Mouse (Mus musculus) kidney, postnatal 0 days (tissue): ENCODE measurements at regions not wholly inside any gene's neighbourhood (a gene's known extent, or its start where the extent isn't known, plus 50 kb on each side); places are given as distances from the start of the nearest gene placed in this dataset.

Experiments
- ATAC-seq: fragments of 200-750 bp; cut with Nextera tagmentation; replicated peaks from 2 replicates; pipeline ENCODE4 v1.8.0; 2017; ENCODE audit warnings: low read depth, moderate number of reproducible peaks, moderate TSS enrichment, moderate library complexity; ENCODE audit not compliant: low FRiP score
- DNase-seq: peaks from one replicate; pipeline ENCODE4 v3.0.0-alpha.2; 2016; ENCODE audit warnings: low spot score
- H3K27ac ChIP-seq: fragments of 300-500 bp; sonication (generic); 2 replicates; pipeline ENCODE4 v1.5.1; 2014; ENCODE audit warnings: mild to moderate bottlenecking
- H3K27me3 ChIP-seq: fragments of 300-500 bp; sonication (generic); 2 replicates; pipeline ENCODE4 v1.6.1; 2014; ENCODE audit warnings: low read length, mixed read lengths; ENCODE audit not compliant: insufficient read depth
- H3K36me3 ChIP-seq: fragments of 300-500 bp; sonication (generic); 2 replicates; pipeline ENCODE4 v1.6.1; 2014; ENCODE audit warnings: low read length, mixed read lengths; ENCODE audit not compliant: insufficient read depth
- H3K4me1 ChIP-seq: fragments of 300-500 bp; sonication (generic); replicated peaks from 2 replicates; pipeline ENCODE4 v1.6.1; 2014; ENCODE audit warnings: antibody characterized with exemption, low read length, mixed read lengths; ENCODE audit not compliant: insufficient read depth
- H3K4me2 ChIP-seq: fragments of 300-500 bp; sonication (generic); 2 replicates; pipeline ENCODE4 v1.6.1; 2014; ENCODE audit warnings: mild to moderate bottlenecking, low read length, moderate library complexity, mixed read lengths
- H3K4me3 ChIP-seq: fragments of 300-500 bp; sonication (generic); replicated peaks from 2 replicates; pipeline ENCODE4 v1.5.1; 2014; ENCODE audit warnings: low read depth, low read length
- H3K9ac ChIP-seq: fragments of 300-500 bp; sonication (generic); 2 replicates; pipeline ENCODE4 v1.6.1; 2014; ENCODE audit warnings: low read depth, low read length
- H3K9me3 ChIP-seq: fragments of 300-500 bp; sonication (generic); replicated peaks from 2 replicates; pipeline ENCODE4 v1.6.1; 2016; ENCODE audit warnings: low read length, inconsistent platforms, mixed read lengths
- CTCF ChIP-seq: IDR thresholded peaks from 2 replicates; pipeline ENCODE4 v1.5.1; 2016; ENCODE audit warnings: antibody characterized with exemption, low read depth, mild to moderate bottlenecking, moderate library complexity
- WGBS: fragments of 180-500 bp; shearing (Covaris S2); extraction: QIAGEN DNeasy Blood & Tissue Kit; methylation state at CpG from one replicate; pipeline ENCODE4 v1.1.7; 2014; 5-methylcytosine and 5-hydroxymethylcytosine counted together

- no peaks in the 10 kb centered on the region for H3K36me3 ChIP-seq
- no peaks in the 10 kb centered on the region for H3K27me3 ChIP-seq
- no peak for TF ChIP-seq CTCF
- no peak for ATAC-seq
- no peaks in the 10 kb centered on the region for H3K4me1 ChIP-seq
- 59% methylated on average over 6 of the region's 6 CpGs for WGBS
- H3K4me2 ChIP-seq, result no peak overlapping the region
- no peaks in the 10 kb centered on the region for H3K9me3 ChIP-seq
- no peak for DNase-seq
- H3K4me3 ChIP-seq, result no peak overlapping the region
- no peak overlapping the region for H3K9ac ChIP-seq
- H3K27ac ChIP-seq, result no peak overlapping the region
These were observed 399.8 kb upstream of the Dcn start for GRCm38 (mm10) chr10:97079575-97079974.

- H3K4me1 ChIP-seq, result no peaks in the 10 kb centered on the region
- no peak overlapping the region for H3K9ac ChIP-seq
- H3K36me3 ChIP-seq, result no peaks in the 10 kb centered on the region
- no peaks in the 10 kb centered on the region for H3K9me3 ChIP-seq
- H3K4me2 ChIP-seq, result no peak overlapping the region
- no peak overlapping the region for H3K4me3 ChIP-seq
- WGBS, result 62% methylated on average over 5 of the region's 5 CpGs
- ATAC-seq (no peak), DNase-seq (no peak)
- no peak overlapping the region for H3K27ac ChIP-seq
- TF ChIP-seq CTCF, result no peak
- H3K27me3 ChIP-seq, result no peaks in the 10 kb centered on the region
These were observed 392.1 kb upstream of the Dcn start for GRCm38 (mm10) chr10:97087286-97087685.

DNA sequence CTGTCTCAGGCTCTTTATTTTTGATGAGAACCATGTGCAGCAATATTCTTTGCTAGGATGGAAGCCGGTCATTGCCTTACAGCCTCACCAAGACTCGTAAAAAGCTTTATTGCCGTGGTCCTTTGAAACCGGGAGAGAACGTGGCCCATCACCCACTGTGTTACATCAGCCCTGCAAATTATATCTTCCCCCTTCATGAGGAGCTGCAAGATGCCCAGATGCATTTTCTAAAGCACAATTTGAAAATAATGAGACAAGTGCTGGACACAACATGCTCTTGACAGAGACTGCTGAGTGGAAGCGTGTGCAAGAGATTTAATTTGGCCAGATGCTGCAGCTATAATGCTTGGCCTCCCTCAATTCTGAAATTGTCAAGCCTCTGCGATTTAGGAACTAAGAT lies 389.2 kb upstream of the Dcn start:
- H3K4me1 ChIP-seq, result no peaks in the 10 kb centered on the region
- ATAC-seq, result no peak
- DNase-seq, result no peak
- 47% methylated on average over 7 of the region's 7 CpGs for whole genome bisulfite sequencing
- H3K9ac ChIP-seq, result no peak overlapping the region
- H3K27me3 ChIP-seq, result no peaks in the 10 kb centered on the region
- H3K27ac ChIP-seq, result no peak overlapping the region
- H3K4me3 ChIP-seq, result no peak overlapping the region
- H3K36me3 ChIP-seq, result no peaks in the 10 kb centered on the region
- TF ChIP-seq CTCF, result no peak
- no peaks in the 10 kb centered on the region for H3K9me3 ChIP-seq
- H3K4me2 ChIP-seq, result no peak overlapping the region

DNA sequence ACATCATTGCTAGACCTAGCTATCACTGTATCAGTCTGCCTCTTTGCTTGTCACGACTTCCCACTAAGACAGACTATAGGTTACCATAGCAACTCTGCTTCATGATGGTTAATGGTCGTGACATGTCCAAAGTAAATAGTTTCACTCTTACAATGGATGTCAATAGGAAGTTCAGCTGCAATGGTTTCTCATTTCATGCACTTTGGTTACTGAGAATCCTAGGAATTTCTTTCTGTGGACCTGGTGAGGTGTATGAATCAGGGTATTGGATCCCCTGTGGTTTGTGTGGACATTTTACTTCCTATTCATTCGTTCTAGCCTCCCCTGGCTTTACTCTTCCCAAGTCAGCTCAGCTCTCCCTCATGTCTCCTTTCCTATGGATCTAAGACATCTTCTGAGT lies 385.5 kb upstream of the Dcn start:
- no peak overlapping the region for H3K4me2 ChIP-seq
- no peak for TF ChIP-seq CTCF
- 29% methylated on average over 3 of the region's 3 CpGs for WGBS
- no peaks in the 10 kb centered on the region for H3K9me3 ChIP-seq
- H3K27ac ChIP-seq, result no peak overlapping the region
- H3K4me3 ChIP-seq, result no peak overlapping the region
- ATAC-seq, result no peak
- no peaks in the 10 kb centered on the region for H3K27me3 ChIP-seq
- H3K4me1 ChIP-seq, result no peaks in the 10 kb centered on the region
- H3K36me3 ChIP-seq, result no peaks in the 10 kb centered on the region
- no peak for DNase-seq
- no peak overlapping the region for H3K9ac ChIP-seq

DNA sequence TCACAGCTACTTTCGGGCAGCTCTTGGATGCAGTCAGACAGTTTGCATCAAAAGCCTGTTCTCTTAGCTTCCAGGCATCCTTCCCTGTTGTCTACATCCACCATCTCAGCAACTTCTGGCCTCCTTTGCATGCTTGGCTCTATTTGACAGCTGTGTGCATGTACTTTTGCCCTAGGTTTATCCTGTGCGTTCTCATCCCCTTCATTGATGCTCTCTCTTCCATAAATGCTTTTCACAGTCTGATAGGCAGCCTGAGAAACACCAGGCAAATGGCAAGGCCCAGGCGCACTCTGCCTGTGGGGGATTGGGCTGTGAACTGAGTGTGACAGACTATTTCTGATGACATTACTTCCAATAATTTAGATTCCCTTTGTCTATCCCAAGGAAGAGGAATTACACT lies 364.9 kb upstream of the Dcn start:
- DNase-seq (no peak), ATAC-seq (no peak)
- Histone ChIP-seq H3K27ac (no peak overlapping the region), H3K4me2 (no peak overlapping the region), H3K27me3 (no peaks in the 10 kb centered on the region), H3K9ac (no peak overlapping the region), H3K4me1 (no peaks in the 10 kb centered on the region), H3K9me3 (no peaks in the 10 kb centered on the region), H3K4me3 (no peak overlapping the region), H3K36me3 (no peaks in the 10 kb centered on the region)
- TF ChIP-seq CTCF, result no peak
- WGBS, result 57% methylated on average over 3 of the region's 3 CpGs

DNA sequence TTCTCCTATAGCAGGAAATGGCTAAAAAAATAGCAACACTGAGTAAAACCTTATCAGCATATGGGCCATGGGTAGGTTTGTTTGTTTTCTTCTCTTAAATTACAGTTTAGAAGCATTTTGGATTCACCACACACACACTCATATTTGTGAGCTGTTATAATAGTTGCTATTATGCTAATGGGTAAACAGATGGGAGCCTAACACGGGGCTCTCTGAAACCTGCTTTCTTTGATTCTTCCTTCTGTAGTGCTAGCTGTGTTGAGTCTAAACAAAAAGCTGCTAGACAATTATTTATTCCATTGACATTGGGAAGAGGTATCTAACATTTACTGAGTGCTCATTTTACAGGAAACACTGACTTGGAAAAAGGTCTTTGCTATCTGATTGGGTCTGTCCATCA lies 356.7 kb upstream of the Dcn start:
- no peak for ATAC-seq
- H3K27ac ChIP-seq, result no peak overlapping the region
- H3K9me3 ChIP-seq, result no peaks in the 10 kb centered on the region
- no peak overlapping the region for H3K9ac ChIP-seq
- 74% methylated on average over 1 of the region's 1 CpGs for WGBS
- DNase-seq, result no peak
- TF ChIP-seq CTCF, result no peak
- H3K36me3 ChIP-seq, result no peaks in the 10 kb centered on the region
- H3K27me3 ChIP-seq, result no peaks in the 10 kb centered on the region
- no peak overlapping the region for H3K4me2 ChIP-seq
- no peak overlapping the region for H3K4me3 ChIP-seq
- H3K4me1 ChIP-seq, result no peaks in the 10 kb centered on the region

GRCm38 (mm10) chr10:97141561-97141960 lies 337.8 kb upstream of the Dcn start:
- Histone ChIP-seq H3K4me3 (no peak overlapping the region), H3K9me3 (no peaks in the 10 kb centered on the region), H3K4me1 (no peaks in the 10 kb centered on the region), H3K36me3 (no peaks in the 10 kb centered on the region), H3K27me3 (no peaks in the 10 kb centered on the region), H3K9ac (no peak overlapping the region), H3K4me2 (no peak overlapping the region), H3K27ac (no peak overlapping the region)
- ATAC-seq (no peak), DNase-seq (no peak)
- WGBS, result 29% methylated on average over 2 of the region's 2 CpGs
- TF ChIP-seq CTCF, result no peak
